ENCODE assay signal across 10 mouse cellular contexts in the genomic region with DNA sequence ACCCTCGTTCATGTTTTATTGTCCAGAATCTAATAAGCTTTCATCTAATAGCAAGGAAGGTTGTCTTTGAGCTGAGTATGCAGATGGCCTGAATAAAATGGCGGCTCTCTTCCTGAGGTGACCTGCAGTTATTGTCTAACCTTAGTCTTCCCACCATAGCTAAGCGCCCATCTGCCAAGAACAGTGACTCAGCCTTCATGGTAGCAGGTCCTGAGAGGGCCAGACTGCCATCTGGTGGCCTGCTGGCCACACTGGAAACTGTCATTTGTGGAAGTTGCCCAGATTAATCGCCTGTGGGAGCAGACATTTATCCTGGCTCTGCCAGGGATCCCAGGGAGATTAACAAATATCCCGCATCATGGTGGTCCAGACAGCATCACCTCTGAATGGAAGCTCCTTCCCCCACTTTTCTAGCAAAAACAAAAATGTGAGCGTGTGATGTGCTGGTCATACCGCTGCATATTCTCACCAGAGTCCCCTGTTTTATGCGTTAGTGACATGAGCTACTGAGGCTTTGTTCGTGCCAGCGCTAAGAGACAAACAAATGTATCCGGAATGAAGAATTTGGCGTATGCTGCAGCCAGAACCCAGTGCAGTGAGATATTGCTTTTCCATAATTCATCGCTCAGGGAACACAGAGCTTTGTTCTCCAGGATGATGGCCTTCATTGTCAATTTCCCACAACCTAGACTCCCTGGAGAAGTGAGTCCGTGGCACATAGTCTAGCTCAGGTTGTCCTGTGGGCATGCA. TPM values are rescaled to one million over a fixed set of nuclear protein-coding genes. Genes with fewer than 3 reads are reported as not detected.
DNase-seq lines count a peak whose midpoint lies in the region; ATAC-seq and TF ChIP-seq lines count a peak whose summit lies in the region.
"Had no signal": no experiment of that assay in that cellular context is flagged by ENCODE, and none has a peak within 500 bp of the region (broad histone marks: within the 10 kb centered on the region; RNA-seq: fewer than 3 reads in every experiment).

No protein-coding gene starts in this region.

- no peaks in the 10 kb centered on the region for H3K27me3 ChIP-seq in ES-Bruce4 (ENCODE audit: control insufficient read depth, insufficient read depth, low read length, poor library complexity, severe bottlenecking)
- H3K27me3 ChIP-seq in heart, adult 2 months (ENCODE audit: control insufficient read depth, insufficient read depth, low read length): no peaks in the 10 kb centered on the region
- peaks cover 3% of the 10 kb centered on the region; the same call in 1 of the 2 replicates for H3K27me3 ChIP-seq in lung, embryonic 16.5 days (ENCODE audit: control insufficient read depth, insufficient read depth, low read depth, low read length)

- H3K4me3 ChIP-seq in ES-Bruce4 (ENCODE audit: low read depth, low read length): no peak overlapping the region
- H3K4me3 ChIP-seq in heart, adult 2 months: no peak overlapping the region
- H3K4me3 ChIP-seq in lung, embryonic 16.5 days (ENCODE audit: low read length): no peak overlapping the region
- H3K4me3 ChIP-seq: stomach, embryonic 15.5 days had no signal

- no peak overlapping the region for H3K9ac ChIP-seq in ES-Bruce4 (ENCODE audit: low read depth, poor library complexity, severe bottlenecking)
- no peak overlapping the region for H3K9ac ChIP-seq in heart, adult 2 months (ENCODE audit: low read depth, low read length)
- H3K9ac ChIP-seq in lung, embryonic 16.5 days (ENCODE audit: low read length): no peak overlapping the region
- H3K9ac ChIP-seq: stomach, embryonic 15.5 days had no signal

- no peak overlapping the region for H3K27ac ChIP-seq in ES-Bruce4 (ENCODE audit: insufficient read depth, low read length)
- H3K27ac ChIP-seq in heart, adult 2 months: peak overlapping the region; percentile 24; the same call in 1 of the 2 replicates
- H3K27ac ChIP-seq in lung, embryonic 16.5 days (ENCODE audit: low read length): no peak overlapping the region
- H3K27ac ChIP-seq: stomach, embryonic 15.5 days had no signal

- no peaks in the 10 kb centered on the region for H3K36me3 ChIP-seq in ES-Bruce4 (ENCODE audit: control insufficient read depth, insufficient read depth, low read length, poor library complexity, severe bottlenecking)
- no peaks in the 10 kb centered on the region for H3K36me3 ChIP-seq in heart, adult 2 months (ENCODE audit: control insufficient read depth, insufficient read depth, low read length)
- H3K36me3 ChIP-seq in lung, embryonic 16.5 days (ENCODE audit: control insufficient read depth, insufficient read depth, low read length): no peaks in the 10 kb centered on the region
- H3K36me3 ChIP-seq: stomach, embryonic 15.5 days had no signal

- no peak for TF ChIP-seq POLR2A in ES-Bruce4 (IDR thresholded peaks at IDR 0.05; ENCODE audit: insufficient read depth, low read length)
- TF ChIP-seq POLR2A in heart, adult 2 months (IDR thresholded peaks at IDR 0.05; ENCODE audit: insufficient read depth, low read depth, low read length): no peak

- intact Hi-C loops in heart, adult 2 months (cut with DNase I): loop anchor here (1.0 to 2.0 kb wide), 4 partner anchors 34 to 60 kb away; a partner anchor contains a TSS

- peak; percentile 70 to 76 for DNase-seq in adrenal gland, adult 18-20 months (ENCODE audit: low spot score in 2 of 2)
- DNase-seq in embryo, embryonic 11 days: peak; percentile 72
- peak; percentile 75 to 79 for DNase-seq in heart, adult 2 months
- DNase-seq in kidney, postnatal 36 days: peak; percentile 88 to 92
- peak; percentile 64 for DNase-seq in retina, adult 2 months (ENCODE audit: low read depth, low spot score)
- no peak for DNase-seq in thymus, adult 18-20 months

- ATAC-seq in lung, embryonic 16.5 days (ENCODE audit: low read depth): peak; percentile 70; the same call in 1 of the 2 replicates

- H3K4me1 ChIP-seq in ES-Bruce4 (ENCODE audit: control insufficient read depth, insufficient read depth, low read length): peaks cover 3% of the 10 kb centered on the region
- peaks cover 1% of the 10 kb centered on the region for H3K4me1 ChIP-seq in heart, adult 2 months (ENCODE audit: control insufficient read depth, insufficient read depth, low read length)
- H3K4me1 ChIP-seq in lung, embryonic 16.5 days (replicated peaks; ENCODE audit: control insufficient read depth, insufficient read depth, low read length): no peaks in the 10 kb centered on the region
- H3K4me1 ChIP-seq: stomach, embryonic 15.5 days had no signal

- 0 out of 2 replicates have a peak, but pooled peaks have one; percentile 22 for TF ChIP-seq EP300 in ES-Bruce4 (IDR thresholded peaks at IDR 0.05; ENCODE audit: insufficient read depth, low read depth, low read length)
- peak; percentile 98 for TF ChIP-seq EP300 in heart, adult 2 months (IDR thresholded peaks at IDR 0.05; ENCODE audit: insufficient read depth, low read depth, low read length)

- H3K4me2 ChIP-seq in lung, embryonic 16.5 days (ENCODE audit: low read depth, low read length): no peak overlapping the region
- H3K4me2 ChIP-seq: stomach, embryonic 15.5 days had no signal

- 47% methylated on average over 14 of the region's 14 CpGs for WGBS in heart, adult 2 months
- WGBS in lung, embryonic 16.5 days: 42% methylated on average over 14 of the region's 14 CpGs

- peak; percentile 89 for TF ChIP-seq CTCF in ES-Bruce4 (IDR thresholded peaks at IDR 0.05; ENCODE audit: low read depth, low read length)
- TF ChIP-seq CTCF in heart, adult 2 months (IDR thresholded peaks at IDR 0.05): peak; percentile 97

- H3K79me2 ChIP-seq in heart, adult 2 months (replicated peaks; ENCODE audit: control insufficient read depth, insufficient read depth, low read length): no peaks in the 10 kb centered on the region

- no peaks in the 10 kb centered on the region for H3K9me3 ChIP-seq in ES-Bruce4 (replicated peaks; ENCODE audit: control insufficient read depth, insufficient read depth, low read length, poor library complexity, severe bottlenecking)
- H3K9me3 ChIP-seq in lung, embryonic 16.5 days (ENCODE audit: control insufficient read depth, low read length): no peaks in the 10 kb centered on the region
- H3K9me3 ChIP-seq: stomach, embryonic 15.5 days had no signal

RNA-seq across cellular contexts. Expression of a gene that starts 11.5 kb away (rescaled TPM):
- 6.8 and 7.4 TPM in 2 replicates for polyA plus RNA-seq in ES-Bruce4 (2011; ENCODE audit: insufficient read depth, insufficient read length, low read depth, missing spikeins)
- 10 to 100 TPM in 1 of 2 experiments, 1 to 10 TPM in 1; 8.9 to 10.0 TPM for total RNA-seq in adrenal gland, adult 18-20 months (2021)
- total RNA-seq in heart, adult 2 months (2021): 1 to 10 TPM; 1.4 TPM
- 1.9 and 3.3 TPM in 2 replicates for polyA plus RNA-seq in heart, adult 2 months (2012; rRNA removed)
- polyA plus RNA-seq in lung, embryonic 16.5 days (2015; fragmentation: Nextera tagmentation; extraction: Ambion mirVana): 19.8 and 22.8 TPM in 2 replicates

RNA-seq across cellular contexts. Expression of a gene that starts 17.1 kb away (rescaled TPM):
- polyA plus RNA-seq in ES-Bruce4 (2011; ENCODE audit: insufficient read depth, insufficient read length, low read depth, missing spikeins): 1.1 and 1.2 TPM in 2 replicates
- 1 to 10 TPM; 1.6 to 2.2 TPM for total RNA-seq in adrenal gland, adult 18-20 months (2021)
- total RNA-seq in heart, adult 2 months (2021): not detected
- polyA plus RNA-seq in heart, adult 2 months (2012; rRNA removed): not detected in 2 replicates
- 0.09 TPM in 1 of 2 replicates, not detected in the other for polyA plus RNA-seq in lung, embryonic 16.5 days (2015; fragmentation: Nextera tagmentation; extraction: Ambion mirVana)
- polyA plus RNA-seq: heart, embryonic 14.5 days; stomach, embryonic 15.5 days had no signal

RNA-seq across cellular contexts. Expression of a gene that starts 53.2 kb away (rescaled TPM):
- polyA plus RNA-seq in ES-Bruce4 (2011; ENCODE audit: insufficient read depth, insufficient read length, low read depth, missing spikeins): 23.3 and 23.4 TPM in 2 replicates
- total RNA-seq in adrenal gland, adult 18-20 months (2021): 100 to 1,000 TPM; 193 to 198 TPM
- 100 to 1,000 TPM; 719 to 844 TPM for total RNA-seq in heart, adult 2 months (2021)
- 423 and 554 TPM in 2 replicates for polyA plus RNA-seq in heart, adult 2 months (2012; rRNA removed)
- 44.1 and 49.4 TPM in 2 replicates for polyA plus RNA-seq in lung, embryonic 16.5 days (2015; fragmentation: Nextera tagmentation; extraction: Ambion mirVana)

RNA-seq across cellular contexts. Expression of a gene that starts 55.2 kb away (rescaled TPM):
- polyA plus RNA-seq in ES-Bruce4 (2011; ENCODE audit: insufficient read depth, insufficient read length, low read depth, missing spikeins): 16.3 and 17.2 TPM in 2 replicates
- 10 to 100 TPM; 56.3 to 59.3 TPM for total RNA-seq in adrenal gland, adult 18-20 months (2021)
- 10 to 100 TPM; 75.0 to 75.5 TPM for total RNA-seq in heart, adult 2 months (2021)
- 25.3 and 32.9 TPM in 2 replicates for polyA plus RNA-seq in heart, adult 2 months (2012; rRNA removed)
- 16.8 and 18.2 TPM in 2 replicates for polyA plus RNA-seq in lung, embryonic 16.5 days (2015; fragmentation: Nextera tagmentation; extraction: Ambion mirVana)

Comparison
In these comparisons a context has a peak if more than half of its experiments do, and no peak if none do; other contexts are left out.
1. DNase-seq: peak in adrenal gland, adult 18-20 months (2 of 2), embryo, embryonic 11 days (single experiment), heart, adult 2 months (2 of 2), kidney, postnatal 36 days (2 of 2) and retina, adult 2 months (single experiment); none in thymus, adult 18-20 months (0 of 2).